Mouse (Mus musculus): ENCODE results near the gene Guca2b. TPM values are rescaled to one million over a fixed set of nuclear protein-coding genes. Genes with fewer than 3 reads are reported as not detected.

The Guca2b gene
- polyA plus RNA-seq (2021; fragmentation: Nextera tagmentation): not detected in 2 replicates
- long read RNA-seq, experiment 1: 0 reads
- long read RNA-seq, experiment 2: 0 reads

DNA sequence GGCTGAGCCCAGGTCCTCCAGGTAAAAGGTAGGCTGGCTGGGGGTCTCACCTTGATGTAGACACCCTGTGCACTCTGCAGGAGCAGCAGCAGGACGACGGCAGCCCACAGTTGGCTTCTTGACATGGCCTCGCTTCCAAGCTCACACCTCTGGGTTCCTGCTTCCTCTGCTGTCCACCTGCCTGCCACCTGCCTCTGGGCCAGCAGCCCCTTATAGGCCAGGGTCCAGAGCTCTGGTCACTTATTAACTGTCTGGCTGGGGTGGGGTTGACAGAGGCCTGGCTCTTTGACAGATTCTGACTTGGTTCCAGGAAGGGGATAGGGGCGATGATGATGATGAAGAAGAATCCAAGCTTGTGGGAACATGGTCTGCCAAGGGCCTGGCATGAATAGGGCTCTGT, at the start of gene Guca2b:
Gene Guca2b (minus strand): TSS at position 224 of the 400 bp plus-strand sequence.

DNA sequence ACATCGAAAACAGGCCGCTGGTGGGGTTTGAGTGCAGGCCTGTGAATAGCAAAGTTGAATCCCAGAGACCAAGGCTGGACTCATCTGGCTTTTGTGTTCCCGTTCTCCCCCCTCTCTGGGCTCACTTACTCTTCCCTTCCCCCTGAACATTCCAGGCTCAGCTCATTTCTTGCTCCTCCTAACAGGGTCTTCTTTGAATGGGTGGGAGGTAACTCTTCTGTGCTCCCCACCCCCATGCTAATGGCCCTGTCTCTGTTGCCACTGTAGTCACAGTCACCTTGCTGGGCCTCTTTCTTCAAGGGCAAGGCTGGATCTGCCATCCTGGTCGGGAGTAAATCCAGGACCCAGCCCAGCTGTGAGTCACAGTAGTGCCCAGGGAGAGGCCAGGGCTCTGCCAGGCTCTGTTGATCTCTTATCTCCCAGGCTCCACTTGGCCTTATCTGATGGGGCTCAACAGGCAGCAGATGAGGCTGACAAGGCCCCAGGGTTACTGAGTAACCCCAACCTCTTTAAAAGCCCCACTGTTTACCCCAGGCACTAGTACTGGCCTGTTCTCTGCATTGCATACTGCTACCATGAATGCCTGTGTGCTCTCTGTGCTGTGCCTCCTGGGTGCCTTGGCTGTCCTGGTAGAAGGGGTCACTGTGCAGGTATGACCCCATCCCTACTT, 21.4 kb downstream of the Guca2b start, which contains the start of gene Guca2a:
Gene Guca2a (plus strand): TSS at position 529 of the 670 bp plus-strand sequence.

Other genes starting within 250 kb of the Guca2b start
- gene Ccdc30, start 243.4 kb downstream of the Guca2b start, polyA plus RNA-seq (2021; fragmentation: Nextera tagmentation): 12.6 and 14.4 TPM in 2 replicates
- gene Ppcs, start 236.5 kb downstream of the Guca2b start, polyA plus RNA-seq (2021; fragmentation: Nextera tagmentation): 15.0 and 19.0 TPM in 2 replicates
- gene Zmynd12, start 236.1 kb downstream of the Guca2b start, polyA plus RNA-seq (2021; fragmentation: Nextera tagmentation): 0.40 and 0.59 TPM in 2 replicates
- 7.2 and 7.9 TPM in 2 replicates for gene Rimkla, start 166.3 kb downstream of the Guca2b start, polyA plus RNA-seq (2021; fragmentation: Nextera tagmentation)
- gene Foxj3, start 122.0 kb downstream of the Guca2b start, polyA plus RNA-seq (2021; fragmentation: Nextera tagmentation): 27.3 and 32.5 TPM in 2 replicates
- 5.4 and 6.6 TPM in 2 replicates for gene Frg2f1, start 119.4 kb downstream of the Guca2b start, polyA plus RNA-seq (2021; fragmentation: Nextera tagmentation)
- not detected in 2 replicates for gene Guca2a, start 21.2 kb downstream of the Guca2b start, polyA plus RNA-seq (2021; fragmentation: Nextera tagmentation)
- gene Hivep3, start 74.8 kb upstream of the Guca2b start, polyA plus RNA-seq (2021; fragmentation: Nextera tagmentation): 27.7 and 37.0 TPM in 2 replicates